Mouse (Mus musculus): Measurements from ENCODE around the gene Btbd35f27. TPM values are rescaled to one million over a fixed set of nuclear protein-coding genes. Genes with fewer than 3 reads are reported as not detected.

Btbd35f27 gene
- not detected for polyA plus RNA-seq (2017; shearing (Covaris generic))

GRCm38 (mm10) chrX:4951835-4952234 lies at the start of gene Btbd35f27:
Btbd35f27 (plus strand) TSS chrX:4952135.

Other genes with a start within 250 kb of the Btbd35f27 start
- gene Btbd35f4, start 151.6 kb upstream of the Btbd35f27 start, polyA plus RNA-seq (2017; shearing (Covaris generic)): not detected